Mouse (Mus musculus): ENCODE data around the gene Tcn2.

DNA sequence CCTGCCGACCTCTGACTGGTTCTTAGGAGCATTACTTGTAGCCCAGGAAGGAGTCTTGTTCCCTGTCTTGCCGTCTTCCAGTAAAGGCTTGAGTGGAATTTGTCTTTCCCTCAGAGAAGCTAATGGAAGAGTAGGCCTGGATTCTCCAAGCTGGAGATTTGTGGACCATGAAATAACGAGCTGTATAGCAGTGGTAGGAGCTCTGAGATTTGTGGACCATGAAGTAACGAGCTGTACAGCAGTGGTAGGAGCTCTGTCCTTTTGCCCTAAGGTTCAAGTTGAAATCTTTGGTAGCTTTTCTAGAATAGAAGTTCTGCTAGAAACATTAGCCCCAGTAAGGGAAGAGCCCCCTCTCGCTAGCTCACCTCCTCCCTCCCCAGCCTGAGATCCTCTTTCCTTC, 46.5 kb upstream of the Tcn2 start:
- TF ChIP-seq CTCF (IDR thresholded peaks at IDR 0.05; ENCODE audit: borderline replicate concordance, insufficient read depth, low read depth, low read length) (no peak), POLR2A (IDR thresholded peaks at IDR 0.05; ENCODE audit: borderline replicate concordance, insufficient read depth, low read length) (no peak)

All from cerebellum, adult 2 months (tissue).